ENCODE assay signal across 28 mouse cellular contexts in genomic region chr2:80259888-80260672, GRCm38 (mm10). TPM values are rescaled to one million over a fixed set of nuclear protein-coding genes. Genes with fewer than 3 reads are reported as not detected.
"Had no signal": no experiment of that assay in that cellular context is flagged by ENCODE, and none has a peak within 500 bp of the region (broad histone marks: within the 10 kb centered on the region; RNA-seq: fewer than 3 reads in every experiment).

No protein-coding gene starts in this region.

- H3K4me2 ChIP-seq: liver, embryonic 12.5 days; liver, embryonic 15.5 days; midbrain, embryonic 12.5 days; midbrain, embryonic 15.5 days; neural tube, embryonic 12.5 days; neural tube, embryonic 15.5 days; stomach, embryonic 15.5 days had no signal

- H3K4me3 ChIP-seq: liver, embryonic 12.5 days; liver, embryonic 15.5 days; midbrain, embryonic 12.5 days; midbrain, embryonic 15.5 days; neural tube, embryonic 12.5 days; neural tube, embryonic 15.5 days; stomach, embryonic 15.5 days had no signal

- H3K27ac ChIP-seq: liver, embryonic 12.5 days; liver, embryonic 15.5 days; macrophage; midbrain, embryonic 12.5 days; midbrain, embryonic 15.5 days; neural tube, embryonic 12.5 days; neural tube, embryonic 15.5 days; stomach, embryonic 15.5 days had no signal

- H3K36me3 ChIP-seq: liver, embryonic 12.5 days; liver, embryonic 15.5 days; midbrain, embryonic 12.5 days; midbrain, embryonic 15.5 days; neural tube, embryonic 12.5 days; neural tube, embryonic 15.5 days; stomach, embryonic 15.5 days had no signal

- H3K9me3 ChIP-seq: liver, embryonic 15.5 days; midbrain, embryonic 12.5 days; midbrain, embryonic 15.5 days; neural tube, embryonic 12.5 days; neural tube, embryonic 15.5 days; stomach, embryonic 15.5 days had no signal

- DNase-seq: kidney, adult 9 months; kidney, postnatal 14 days; kidney, postnatal 4 days; left cerebral cortex, postnatal 4 days; liver; lung, adult 18-20 months; lung, postnatal 14 days; right cerebral cortex, adult 18-20 months; right cerebral cortex, postnatal 25 days; spleen, adult 18-20 months; thymus, postnatal 36 days had no signal

- ATAC-seq: liver, embryonic 12.5 days; midbrain, embryonic 15.5 days had no signal

- H3K4me1 ChIP-seq: liver, embryonic 12.5 days; liver, embryonic 15.5 days; midbrain, embryonic 12.5 days; midbrain, embryonic 15.5 days; neural tube, embryonic 12.5 days; neural tube, embryonic 15.5 days; stomach, embryonic 15.5 days had no signal

- H3K9ac ChIP-seq: liver, embryonic 12.5 days; liver, embryonic 15.5 days; midbrain, embryonic 12.5 days; midbrain, embryonic 15.5 days; neural tube, embryonic 12.5 days; neural tube, embryonic 15.5 days; stomach, embryonic 15.5 days had no signal

- H3K27me3 ChIP-seq: liver, embryonic 12.5 days; liver, embryonic 15.5 days; midbrain, embryonic 12.5 days; midbrain, embryonic 15.5 days; neural tube, embryonic 12.5 days; neural tube, embryonic 15.5 days; stomach, embryonic 15.5 days had no signal

RNA-seq across cellular contexts. Expression of gene Prdx6b, which starts 32.2 kb away (rescaled TPM):
- total RNA-seq: layer of hippocampus, adult 18-20 months; layer of hippocampus, postnatal 14 days; left cerebral cortex, adult 8-10 months; left cerebral cortex, postnatal 14 days; left cerebral cortex, postnatal 4 days; megakaryocyte, adult 5-6 weeks had no signal
- polyA plus RNA-seq: kidney, embryonic 16.5 days; liver, embryonic 12.5 days; liver, embryonic 15.5 days; lung, embryonic 16.5 days; macrophage; midbrain, embryonic 12.5 days; midbrain, embryonic 15.5 days; neural tube, embryonic 12.5 days; neural tube, embryonic 15.5 days; thymus, postnatal 0 days; urinary bladder, adult 2 months had no signal
